Mouse (Mus musculus): ENCODE measurements around the gene Rasgef1c. TPM values are rescaled to one million over a fixed set of nuclear protein-coding genes. Genes with fewer than 3 reads are reported as not detected.

Rasgef1c gene
- polyA plus RNA-seq, 1 experiment from 2014 or later, result 0.13 TPM

- Histone ChIP-seq H3K4me2 (no peak overlapping the region), H3K9ac (ENCODE audit: low read depth, low read length) (no peak overlapping the region), H3K36me3 (ENCODE audit: control insufficient read depth, insufficient read depth, low read length) (peaks cover 2% of the 10 kb centered on the region; the same call in 1 of the 2 replicates), H3K27me3 (ENCODE audit: control insufficient read depth, insufficient read depth, low read length) (no peaks in the 10 kb centered on the region), H3K27ac (ENCODE audit: low read depth, low read length) (peak overlapping the region; percentile 75), H3K4me3 (ENCODE audit: low read depth, low read length) (no peak overlapping the region), H3K9me3 (replicated peaks; ENCODE audit: control insufficient read depth, low read length) (no peaks in the 10 kb centered on the region), H3K4me1 (ENCODE audit: control insufficient read depth, insufficient read depth, low read length) (peaks cover 24% of the 10 kb centered on the region)
- 64% methylated on average over 8 of the region's 8 CpGs for WGBS (ENCODE audit: insufficient replicate concordance)
- ATAC-seq (replicated peaks; ENCODE audit: insufficient number of reproducible peaks, low FRiP score, low TSS enrichment), result peak; percentile 79
Observed at GRCm38 (mm10) chr11:49876948-49877817, 24.5 kb upstream of the Rasgef1c start.

GRCm38 (mm10) chr11:49879950-49880642, 21.5 kb upstream of the Rasgef1c start:
- WGBS (ENCODE audit: insufficient replicate concordance), result 85% methylated on average over 3 of the region's 3 CpGs
- Histone ChIP-seq H3K9me3 (replicated peaks; ENCODE audit: control insufficient read depth, low read length) (no peaks in the 10 kb centered on the region), H3K4me2 (no peak overlapping the region), H3K4me1 (ENCODE audit: control insufficient read depth, insufficient read depth, low read length) (peaks cover 24% of the 10 kb centered on the region), H3K27ac (ENCODE audit: low read depth, low read length) (no peak overlapping the region), H3K9ac (ENCODE audit: low read depth, low read length) (no peak overlapping the region), H3K36me3 (ENCODE audit: control insufficient read depth, insufficient read depth, low read length) (peaks cover 4% of the 10 kb centered on the region), H3K27me3 (ENCODE audit: control insufficient read depth, insufficient read depth, low read length) (no peaks in the 10 kb centered on the region), H3K4me3 (ENCODE audit: low read depth, low read length) (no peak overlapping the region)
- no peak for ATAC-seq (replicated peaks; ENCODE audit: insufficient number of reproducible peaks, low FRiP score, low TSS enrichment)

DNA sequence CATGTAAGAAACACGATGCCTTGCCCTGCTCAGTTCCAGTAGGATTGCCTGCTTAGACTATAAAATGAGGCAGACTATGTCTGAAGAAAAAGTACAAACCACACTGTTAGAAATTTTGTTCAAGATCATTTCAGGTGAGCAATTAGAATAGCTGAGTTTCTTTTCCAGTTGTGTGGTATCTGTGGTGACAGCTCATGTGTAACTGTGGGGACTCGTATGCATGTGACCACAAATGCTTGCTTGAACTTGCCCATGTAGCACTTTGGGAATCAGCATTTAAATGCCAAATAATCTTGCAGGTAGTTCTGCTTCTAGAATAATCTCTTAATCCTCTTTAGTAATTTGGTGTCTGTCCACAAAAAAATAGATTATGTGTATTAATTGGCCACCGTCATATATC, 18.2 kb upstream of the Rasgef1c start:
- H3K9ac ChIP-seq (ENCODE audit: low read depth, low read length), result no peak overlapping the region
- H3K36me3 ChIP-seq (ENCODE audit: control insufficient read depth, insufficient read depth, low read length), result peaks cover 4% of the 10 kb centered on the region
- no peak overlapping the region for H3K4me3 ChIP-seq (ENCODE audit: low read depth, low read length)
- 91% methylated on average over 3 of the region's 3 CpGs for WGBS (ENCODE audit: insufficient replicate concordance)
- no peaks in the 10 kb centered on the region for H3K27me3 ChIP-seq (ENCODE audit: control insufficient read depth, insufficient read depth, low read length)
- no peak for ATAC-seq (replicated peaks; ENCODE audit: insufficient number of reproducible peaks, low FRiP score, low TSS enrichment)
- H3K27ac ChIP-seq (ENCODE audit: low read depth, low read length), result no peak overlapping the region
- peaks cover 6% of the 10 kb centered on the region for H3K4me1 ChIP-seq (ENCODE audit: control insufficient read depth, insufficient read depth, low read length)
- no peak overlapping the region for H3K4me2 ChIP-seq
- H3K9me3 ChIP-seq (replicated peaks; ENCODE audit: control insufficient read depth, low read length), result no peaks in the 10 kb centered on the region

GRCm38 (mm10) chr11:49888469-49888868, 13.2 kb upstream of the Rasgef1c start:
- H3K9me3 ChIP-seq (replicated peaks; ENCODE audit: control insufficient read depth, low read length), result no peaks in the 10 kb centered on the region
- H3K27me3 ChIP-seq (ENCODE audit: control insufficient read depth, insufficient read depth, low read length), result no peaks in the 10 kb centered on the region
- no peak overlapping the region for H3K4me2 ChIP-seq
- ATAC-seq (replicated peaks; ENCODE audit: insufficient number of reproducible peaks, low FRiP score, low TSS enrichment), result no peak
- 76% methylated on average over 5 of the region's 5 CpGs for WGBS (ENCODE audit: insufficient replicate concordance)
- no peak overlapping the region for H3K27ac ChIP-seq (ENCODE audit: low read depth, low read length)
- H3K36me3 ChIP-seq (ENCODE audit: control insufficient read depth, insufficient read depth, low read length), result no peaks in the 10 kb centered on the region
- no peaks in the 10 kb centered on the region for H3K4me1 ChIP-seq (ENCODE audit: control insufficient read depth, insufficient read depth, low read length)
- no peak overlapping the region for H3K9ac ChIP-seq (ENCODE audit: low read depth, low read length)
- H3K4me3 ChIP-seq (ENCODE audit: low read depth, low read length), result no peak overlapping the region

DNA sequence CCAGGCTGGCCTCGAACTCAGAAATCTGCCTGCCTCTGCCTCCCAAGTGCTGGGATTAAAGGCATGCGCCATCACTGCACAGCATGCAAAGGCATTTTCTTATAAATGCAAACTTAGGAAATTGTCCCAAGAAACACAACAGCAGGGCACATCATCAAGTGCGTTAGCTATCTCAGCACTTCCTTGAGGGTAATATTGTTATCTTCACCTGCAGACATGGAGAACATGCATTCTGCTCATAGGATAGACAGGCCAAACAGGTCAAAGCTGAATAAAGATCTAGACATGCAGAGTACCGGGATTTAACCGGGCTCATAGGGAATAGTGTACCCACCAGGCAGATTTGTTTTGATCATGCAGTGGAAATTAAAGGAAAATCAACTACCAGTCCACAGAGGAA, 9.6 kb upstream of the Rasgef1c start:
- Histone ChIP-seq H3K4me2 (no peak overlapping the region), H3K27me3 (ENCODE audit: control insufficient read depth, insufficient read depth, low read length) (no peaks in the 10 kb centered on the region), H3K4me1 (ENCODE audit: control insufficient read depth, insufficient read depth, low read length) (no peaks in the 10 kb centered on the region), H3K9ac (ENCODE audit: low read depth, low read length) (no peak overlapping the region), H3K4me3 (ENCODE audit: low read depth, low read length) (no peak overlapping the region), H3K9me3 (replicated peaks; ENCODE audit: control insufficient read depth, low read length) (no peaks in the 10 kb centered on the region), H3K27ac (ENCODE audit: low read depth, low read length) (no peak overlapping the region), H3K36me3 (ENCODE audit: control insufficient read depth, insufficient read depth, low read length) (no peaks in the 10 kb centered on the region)
- ATAC-seq (replicated peaks; ENCODE audit: insufficient number of reproducible peaks, low FRiP score, low TSS enrichment), result no peak
- 84% methylated on average over 5 of the region's 5 CpGs for WGBS (ENCODE audit: insufficient replicate concordance)

DNA sequence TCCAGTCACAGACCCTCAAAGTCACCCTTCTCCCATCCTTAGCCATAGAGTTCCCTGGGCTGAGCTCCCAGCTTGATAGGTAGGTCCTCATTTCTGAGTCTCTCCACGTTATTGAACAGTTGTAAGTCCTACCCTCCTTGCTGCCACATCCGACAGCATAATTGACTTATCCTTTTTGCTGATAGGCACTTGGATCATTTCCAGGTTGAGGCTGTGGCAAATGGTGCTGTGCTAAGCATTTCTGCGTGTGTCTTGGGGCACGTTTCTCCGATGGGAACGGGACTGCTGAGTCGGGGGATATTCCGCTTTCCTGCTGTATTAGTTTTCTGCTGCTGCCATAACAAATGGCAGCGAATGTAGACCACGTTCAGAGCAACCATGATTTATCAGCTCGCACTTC, 7.8 kb upstream of the Rasgef1c start:
- Histone ChIP-seq H3K9me3 (replicated peaks; ENCODE audit: control insufficient read depth, low read length) (no peaks in the 10 kb centered on the region), H3K27me3 (ENCODE audit: control insufficient read depth, insufficient read depth, low read length) (peaks cover 4% of the 10 kb centered on the region), H3K4me3 (ENCODE audit: low read depth, low read length) (no peak overlapping the region), H3K9ac (ENCODE audit: low read depth, low read length) (no peak overlapping the region), H3K4me1 (ENCODE audit: control insufficient read depth, insufficient read depth, low read length) (no peaks in the 10 kb centered on the region), H3K27ac (ENCODE audit: low read depth, low read length) (no peak overlapping the region; the same call in 1 of the 2 replicates), H3K36me3 (ENCODE audit: control insufficient read depth, insufficient read depth, low read length) (no peaks in the 10 kb centered on the region), H3K4me2 (no peak overlapping the region)
- no peak for ATAC-seq (replicated peaks; ENCODE audit: insufficient number of reproducible peaks, low FRiP score, low TSS enrichment)
- WGBS (ENCODE audit: insufficient replicate concordance), result 73% methylated on average over 11 of the region's 11 CpGs

- Histone ChIP-seq H3K9me3 (replicated peaks; ENCODE audit: control insufficient read depth, low read length) (no peaks in the 10 kb centered on the region), H3K4me3 (ENCODE audit: low read depth, low read length) (no peak overlapping the region), H3K36me3 (ENCODE audit: control insufficient read depth, insufficient read depth, low read length) (no peaks in the 10 kb centered on the region), H3K9ac (ENCODE audit: low read depth, low read length) (no peak overlapping the region), H3K27ac (ENCODE audit: low read depth, low read length) (no peak overlapping the region), H3K4me1 (ENCODE audit: control insufficient read depth, insufficient read depth, low read length) (no peaks in the 10 kb centered on the region), H3K4me2 (no peak overlapping the region), H3K27me3 (ENCODE audit: control insufficient read depth, insufficient read depth, low read length) (peaks cover 24% of the 10 kb centered on the region)
- no peak for ATAC-seq (replicated peaks; ENCODE audit: insufficient number of reproducible peaks, low FRiP score, low TSS enrichment)
- 41% methylated on average over 6 of the region's 6 CpGs for WGBS (ENCODE audit: insufficient replicate concordance)
Observed at GRCm38 (mm10) chr11:49895966-49896590, 5.6 kb upstream of the Rasgef1c start.

- no peaks in the 10 kb centered on the region for H3K36me3 ChIP-seq (ENCODE audit: control insufficient read depth, insufficient read depth, low read length)
- peaks cover 45% of the 10 kb centered on the region for H3K27me3 ChIP-seq (ENCODE audit: control insufficient read depth, insufficient read depth, low read length)
- peaks cover 3% of the 10 kb centered on the region; the same call in 1 of the 2 replicates for H3K4me1 ChIP-seq (ENCODE audit: control insufficient read depth, insufficient read depth, low read length)
Observed at GRCm38 (mm10) chr11:49900043-49900442, 1.6 kb upstream of the Rasgef1c start.

More at GRCm38 (mm10) chr11:49900043-49900442, 1.6 kb upstream of the Rasgef1c start:
- Histone ChIP-seq H3K9me3 (replicated peaks; ENCODE audit: control insufficient read depth, low read length) (no peaks in the 10 kb centered on the region), H3K4me3 (ENCODE audit: low read depth, low read length) (no peak overlapping the region), H3K27ac (ENCODE audit: low read depth, low read length) (no peak overlapping the region), H3K4me2 (no peak overlapping the region), H3K9ac (ENCODE audit: low read depth, low read length) (no peak overlapping the region)
- WGBS (ENCODE audit: insufficient replicate concordance), result 58% methylated on average over 6 of the region's 6 CpGs
- no peak for ATAC-seq (replicated peaks; ENCODE audit: insufficient number of reproducible peaks, low FRiP score, low TSS enrichment)

Data from heart, embryonic 11.5 days (tissue).